In genomic region chr9:41285266-41286144, GRCm38 (mm10) we compare ENCODE assay signal across 11 mouse cellular contexts.
DNase-seq lines count a peak whose midpoint lies in the region; ATAC-seq lines count a peak whose summit lies in the region.
"Had no signal": no experiment of that assay in that cellular context is flagged by ENCODE, and none has a peak within 500 bp of the region (broad histone marks: within the 10 kb centered on the region; RNA-seq: fewer than 3 reads in every experiment).

No protein-coding gene starts in this region.

- DNase-seq in adrenal gland, postnatal 36 days: peak; percentile 2 to 28
- no peak for DNase-seq in adrenal gland, postnatal 4 days (ENCODE audit: low spot score in 2 of 2)
- DNase-seq in ovary, postnatal 14 days (ENCODE audit: low spot score): peak; percentile 25
- DNase-seq in ovary, adult 18-20 months (ENCODE audit: low spot score): no peak
- DNase-seq in layer of hippocampus, postnatal 14 days (ENCODE audit: low spot score in 2 of 2): no peak
- DNase-seq in left cerebral cortex, adult 11 months (ENCODE audit: low spot score): no peak
- DNase-seq in lung, adult 18-20 months: no peak
- DNase-seq: lung, embryonic 14.5 days had no signal

- WGBS in hindbrain, embryonic 16.5 days: 29% methylated on average over 8 of the region's 8 CpGs

- no peaks in the 10 kb centered on the region; the same call in 1 of the 2 replicates for H3K9me3 ChIP-seq in hindbrain, embryonic 16.5 days (ENCODE audit: control insufficient read depth, low read length)
- H3K9me3 ChIP-seq: embryonic facial prominence, embryonic 15.5 days had no signal

- H3K4me3 ChIP-seq in hindbrain, embryonic 16.5 days (ENCODE audit: low read length): no peak overlapping the region
- H3K4me3 ChIP-seq: embryonic facial prominence, embryonic 15.5 days had no signal

- no peaks in the 10 kb centered on the region for H3K36me3 ChIP-seq in hindbrain, embryonic 16.5 days (ENCODE audit: control insufficient read depth, insufficient read depth, low read length)
- H3K36me3 ChIP-seq: embryonic facial prominence, embryonic 15.5 days had no signal

- ATAC-seq in hindbrain, embryonic 16.5 days: peak; percentile 82
- ATAC-seq: Patski had no signal

- H3K4me2 ChIP-seq in hindbrain, embryonic 16.5 days (ENCODE audit: low read length): no peak overlapping the region
- H3K4me2 ChIP-seq: embryonic facial prominence, embryonic 15.5 days; lung, embryonic 14.5 days had no signal

- H3K9ac ChIP-seq in hindbrain, embryonic 16.5 days (ENCODE audit: low read depth, low read length): no peak overlapping the region
- H3K9ac ChIP-seq: embryonic facial prominence, embryonic 15.5 days; lung, embryonic 14.5 days had no signal

- H3K27me3 ChIP-seq in hindbrain, embryonic 16.5 days (replicated peaks; ENCODE audit: control insufficient read depth, insufficient read depth, low read length): no peaks in the 10 kb centered on the region
- H3K27me3 ChIP-seq: embryonic facial prominence, embryonic 15.5 days; Patski had no signal

- H3K27ac ChIP-seq in hindbrain, embryonic 16.5 days (ENCODE audit: low read depth, low read length): peak overlapping the region; percentile 59
- H3K27ac ChIP-seq: embryonic facial prominence, embryonic 15.5 days had no signal

- peaks cover 6% of the 10 kb centered on the region; the same call in 1 of the 2 replicates for H3K4me1 ChIP-seq in hindbrain, embryonic 16.5 days (ENCODE audit: control insufficient read depth, insufficient read depth, low read depth, low read length)

Comparison
In these comparisons a context has a peak if more than half of its experiments do, and no peak if none do; other contexts are left out.
1. DNase-seq: peak in adrenal gland, postnatal 36 days (2 of 2) and ovary, postnatal 14 days (single experiment); none in adrenal gland, postnatal 4 days (0 of 2), ovary, adult 18-20 months (single experiment), layer of hippocampus, postnatal 14 days (0 of 2), left cerebral cortex, adult 11 months (single experiment) and lung, adult 18-20 months (0 of 2).